Mouse (Mus musculus): ENCODE data around the gene Drd5.

- TF ChIP-seq POLR2A (IDR thresholded peaks at IDR 0.05; ENCODE audit: control insufficient read depth in 1 of 2, insufficient read depth in 1 of 2, low read depth in 1 of 2, low read length in 2 of 2, poor library complexity in 1 of 2) (no peak), CTCF (IDR thresholded peaks at IDR 0.05 in 2 of 3, conservative IDR thresholded peaks at IDR 0.05 in 1 of 3; ENCODE audit: control insufficient read depth in 1 of 3, insufficient read depth in 1 of 3, low read depth in 2 of 3, low read length in 3 of 3, poor library complexity in 1 of 3, severe bottlenecking in 1 of 3) (no peak), JUND (IDR thresholded peaks at IDR 0.05; ENCODE audit: low read depth, low read length) (no peak), POLR2AphosphoS2 (IDR thresholded peaks at IDR 0.05; ENCODE audit: low read length) (no peak), SMC3 (IDR thresholded peaks at IDR 0.05; ENCODE audit: low read depth, low read length) (no peak), ETS1 (IDR thresholded peaks at IDR 0.05; ENCODE audit: low read depth, low read length) (no peak), CHD2 (IDR thresholded peaks at IDR 0.05; ENCODE audit: low read length) (no peak), TBP (IDR thresholded peaks at IDR 0.05; ENCODE audit: low read depth, low read length) (no peak), EP300 (IDR thresholded peaks at IDR 0.05; ENCODE audit: low read depth in 1 of 2, low read length in 2 of 2) (no peak), RCOR1 (IDR thresholded peaks at IDR 0.05; ENCODE audit: low read depth, low read length) (no peak)
These were observed 30.7 kb upstream of the Drd5 start for GRCm38 (mm10) chr5:38288476-38288875.
